8 mouse cellular contexts compared by ENCODE assay signal in genomic region chr6:72244144-72244549, GRCm38 (mm10). TPM values are rescaled to one million over a fixed set of nuclear protein-coding genes. Genes with fewer than 3 reads are reported as not detected.
DNase-seq lines count a peak whose midpoint lies in the region; ATAC-seq lines count a peak whose summit lies in the region.

No protein-coding gene starts in this region.

- 45% methylated on average over 9 of the region's 9 CpGs for WGBS in midbrain, embryonic 12.5 days

- H3K4me3 ChIP-seq in midbrain, embryonic 12.5 days: no peak overlapping the region

- no peak overlapping the region for H3K9ac ChIP-seq in midbrain, embryonic 12.5 days (replicated peaks)

- peak; percentile 30; the same call in 1 of the 2 replicates for ATAC-seq in midbrain, embryonic 12.5 days (ENCODE audit: low FRiP score, low read depth)
- ATAC-seq in granulocyte monocyte progenitor cell, adult 5-6 weeks (replicated peaks; ENCODE audit: poor library complexity, severe bottlenecking): no peak

- intact Hi-C loops in gastrocnemius, postnatal 36 days (cut with DNase I): no loop called here

- DNase-seq in adrenal gland, adult 2 months: peak; percentile 89
- DNase-seq in cerebellum, postnatal 36 days: peak; percentile 44 to 51
- DNase-seq in gastrocnemius, postnatal 36 days: peak; percentile 89 to 92
- DNase-seq in kidney, adult 11 months: peak; percentile 90
- peak; percentile 22 to 63 for DNase-seq in left cerebral cortex, adult 8-10 months (ENCODE audit: low spot score in 2 of 2)
- peak; percentile 93 for DNase-seq in testis, postnatal 10 days (ENCODE audit: low spot score)

- no peak overlapping the region for H3K4me2 ChIP-seq in midbrain, embryonic 12.5 days (replicated peaks)

- H3K9me3 ChIP-seq in midbrain, embryonic 12.5 days: no peaks in the 10 kb centered on the region

- peaks cover 6% of the 10 kb centered on the region; the same call in 1 of the 2 replicates for H3K4me1 ChIP-seq in midbrain, embryonic 12.5 days

- peaks cover 33% of the 10 kb centered on the region for H3K27me3 ChIP-seq in midbrain, embryonic 12.5 days

- H3K27ac ChIP-seq in midbrain, embryonic 12.5 days (replicated peaks): peak overlapping the region; percentile 46

- H3K36me3 ChIP-seq in midbrain, embryonic 12.5 days: no peaks in the 10 kb centered on the region

RNA-seq across cellular contexts. Expression of gene Atoh8, which starts 8.8 kb away (rescaled TPM):
- 1 to 10 TPM; 2.3 to 3.1 TPM for total RNA-seq in adrenal gland, adult 2 months (2021)
- polyA plus RNA-seq in adrenal gland, adult 2 months (2012; rRNA removed): 5.5 and 8.3 TPM in 2 replicates
- total RNA-seq in gastrocnemius, postnatal 36 days (2021): 1 to 10 TPM; 5.2 to 5.7 TPM
- 1 to 10 TPM; 1.3 to 2.1 (median 1.9) TPM for total RNA-seq in left cerebral cortex, adult 8-10 months (2022)
- 6.2 and 8.6 TPM in 2 replicates for polyA plus RNA-seq in midbrain, embryonic 12.5 days (2016; fragmentation: Nextera tagmentation; extraction: Ambion mirVana)
- total RNA-seq in granulocyte monocyte progenitor cell, adult 5-6 weeks (2014; fragmentation: Nextera tagmentation): 1.5 TPM in 1 of 2 replicates, not detected in the other
- total RNA-seq in granulocyte monocyte progenitor cell, adult 5-6 weeks (2017): not detected in 2 replicates

Comparison
In these comparisons a context has a peak if more than half of its experiments do, and no peak if none do; other contexts are left out.
1. DNase-seq: peak in every context shown above with its lines; median percentile 93 in testis, postnatal 10 days; 90 in gastrocnemius, postnatal 36 days; 90 in kidney, adult 11 months; 89 in adrenal gland, adult 2 months; 48 in cerebellum, postnatal 36 days; 42 in left cerebral cortex, adult 8-10 months.